Mouse (Mus musculus): ENCODE measurements around the gene Haghl.

DNA sequence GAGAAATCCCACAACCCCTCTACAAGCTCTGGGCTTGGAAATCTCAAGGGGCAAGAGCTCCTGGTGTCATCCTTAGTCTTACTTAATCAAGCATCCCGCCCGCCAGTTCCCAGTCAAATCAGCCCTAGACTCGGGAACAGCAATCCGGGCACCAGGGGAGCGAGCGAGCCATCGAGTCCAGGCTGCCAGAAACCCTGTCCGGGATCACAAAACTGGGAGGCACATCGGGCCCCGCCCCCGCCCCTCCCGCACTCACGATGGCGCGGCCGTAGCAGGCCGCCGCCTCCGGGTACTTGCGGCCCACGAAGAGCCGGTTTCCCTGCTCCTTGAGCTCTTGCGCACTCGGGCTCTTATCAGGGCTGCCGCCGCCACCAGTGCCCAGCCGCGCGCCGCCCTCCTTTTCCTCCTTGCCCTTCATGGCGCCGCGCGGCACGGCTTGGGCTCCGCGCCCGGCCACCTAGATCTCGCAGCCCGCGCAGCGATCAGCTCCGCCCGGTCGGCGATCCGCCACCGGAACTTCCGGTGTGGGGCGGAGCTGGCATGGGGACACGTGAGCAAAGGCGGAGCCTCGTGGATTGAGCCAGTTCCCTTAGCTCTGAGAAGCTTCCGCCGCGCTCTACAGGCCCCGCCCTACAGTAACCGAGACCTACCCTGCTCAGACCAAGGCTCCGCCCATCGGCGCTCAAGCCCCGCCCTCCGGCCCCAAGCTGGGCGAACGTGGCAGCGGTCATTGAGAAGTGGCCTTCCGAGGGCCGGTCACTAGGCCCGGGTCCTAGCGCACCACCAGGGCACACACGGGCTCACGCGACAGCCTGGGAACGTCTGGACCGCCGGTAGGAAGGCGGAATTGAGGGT, 47.2 kb upstream of the Haghl start:
- peak; percentile 17; the same call in 1 of the 2 replicates for TF ChIP-seq CTCF (IDR thresholded peaks at IDR 0.05; ENCODE audit: low read depth)
- no peak for TF ChIP-seq EP300 (IDR thresholded peaks at IDR 0.05; ENCODE audit: low read depth)

Measured in liver, embryonic 14.5 days (tissue).